Mouse (Mus musculus): Measurements from ENCODE around the gene Gpc6.

DNA sequence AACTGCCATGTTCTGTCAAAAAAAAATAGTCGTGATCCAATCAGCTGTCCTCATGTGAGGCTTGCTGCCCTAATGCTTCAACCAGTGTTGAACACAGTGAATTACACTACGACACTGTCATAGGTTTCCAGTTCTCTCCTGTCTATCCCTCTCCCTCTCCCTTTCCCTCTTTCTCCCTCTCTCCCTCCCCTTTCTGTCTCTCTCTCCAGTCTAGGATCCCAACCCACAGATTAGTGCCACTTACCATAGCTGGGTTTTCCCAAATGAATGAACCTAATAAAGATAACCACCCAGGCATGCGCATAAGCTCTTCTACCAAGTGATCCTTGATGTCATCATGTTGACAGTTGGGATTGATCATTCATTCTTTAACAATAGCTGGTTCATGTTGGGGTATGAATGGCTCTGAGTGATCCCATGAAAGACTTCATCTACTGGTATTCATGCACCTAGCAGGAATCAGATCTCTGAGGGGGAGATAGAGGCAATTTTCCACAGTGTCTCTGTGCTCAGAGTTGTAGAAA lies 384.9 kb downstream of the Gpc6 start:
- TF ChIP-seq CTCF (IDR thresholded peaks at IDR 0.05; ENCODE audit: low read depth) (no peak), EP300 (IDR thresholded peaks at IDR 0.05; ENCODE audit: low read depth) (no peak)

Measured in heart, postnatal 0 days (tissue).